Mouse (Mus musculus): ENCODE results near the gene Ppp1r3e. TPM values are rescaled to one million over a fixed set of nuclear protein-coding genes. Genes with fewer than 3 reads are reported as not detected.
A peak's percentile ranks its signal among the peaks of the same experiment; 100 is the strongest.

Ppp1r3e gene
- polyA plus RNA-seq (2016; fragmentation: Nextera tagmentation; extraction: Ambion mirVana): 0.96 and 1.0 TPM in 2 replicates

- no peaks in the 10 kb centered on the region for H3K9me3 ChIP-seq
- H3K36me3 ChIP-seq (replicated peaks): no peaks in the 10 kb centered on the region
- DNase-seq (ENCODE audit: extremely low spot score, low spot score): peak; percentile 70
- peaks cover 28% of the 10 kb centered on the region for H3K4me1 ChIP-seq
- peak within 1 kb of the TSS; percentile 92 for H3K27ac ChIP-seq
- under 1% methylated on average over 61 of the region's 61 CpGs for WGBS
- H3K4me3 ChIP-seq: peak within 1 kb of the TSS; percentile 82
- peaks cover 30% of the 10 kb centered on the region for H3K27me3 ChIP-seq (ENCODE audit: poor library complexity, severe bottlenecking)
Observed at GRCm38 (mm10) chr14:54877048-54877715, at the start of gene Ppp1r3e. TSS of gene Ppp1r3e (minus strand) at chr14:54877550.

GRCm38 (mm10) chr14:54926401-54927158 lies 49.2 kb upstream of the Ppp1r3e start:
- peak; percentile 87 for DNase-seq (ENCODE audit: extremely low spot score, low spot score)
- Histone ChIP-seq H3K9me3 (peaks cover 11% of the 10 kb centered on the region), H3K4me1 (peaks cover 72% of the 10 kb centered on the region), H3K36me3 (replicated peaks) (peaks cover 23% of the 10 kb centered on the region), H3K4me3 (peak overlapping the region; percentile 69), H3K27me3 (ENCODE audit: poor library complexity, severe bottlenecking) (peaks cover 24% of the 10 kb centered on the region), H3K27ac (peak overlapping the region; percentile 100)
- WGBS: 0% methylated on average over 48 of the region's 58 CpGs

- peaks cover 62% of the 10 kb centered on the region for H3K4me1 ChIP-seq
- peak; percentile 76 for DNase-seq (ENCODE audit: extremely low spot score, low spot score)
- under 1% methylated on average over 57 of the region's 57 CpGs for WGBS
Observed at GRCm38 (mm10) chr14:54925349-54926342, 48.3 kb upstream of the Ppp1r3e start, which contains the start of gene Efs. TSS of gene Efs (minus strand) at chr14:54926126.

GRCm38 (mm10) chr14:54924641-54925348 lies 47.4 kb upstream of the Ppp1r3e start:
- H3K27me3 ChIP-seq (ENCODE audit: poor library complexity, severe bottlenecking): peaks cover 24% of the 10 kb centered on the region
- WGBS: 5% methylated on average over 7 of the region's 7 CpGs
- H3K36me3 ChIP-seq (replicated peaks): peaks cover 41% of the 10 kb centered on the region
- DNase-seq (ENCODE audit: extremely low spot score, low spot score): peak; percentile 70
- peak overlapping the region; percentile 69 for H3K4me3 ChIP-seq
- peaks cover 24% of the 10 kb centered on the region for H3K9me3 ChIP-seq
- peaks cover 55% of the 10 kb centered on the region for H3K4me1 ChIP-seq
- H3K27ac ChIP-seq: peak overlapping the region; percentile 100

More at GRCm38 (mm10) chr14:54925349-54926342, 48.3 kb upstream of the Ppp1r3e start, which contains the start of gene Efs:
- H3K27me3 ChIP-seq (ENCODE audit: poor library complexity, severe bottlenecking): peaks cover 24% of the 10 kb centered on the region
- peak within 1 kb of the TSS; percentile 100 for H3K27ac ChIP-seq
- H3K36me3 ChIP-seq (replicated peaks): peaks cover 32% of the 10 kb centered on the region
- H3K9me3 ChIP-seq: peaks cover 20% of the 10 kb centered on the region
- peak within 1 kb of the TSS; percentile 69 for H3K4me3 ChIP-seq

- no peak for DNase-seq (ENCODE audit: extremely low spot score, low spot score)
- H3K4me1 ChIP-seq: peaks cover 22% of the 10 kb centered on the region
- H3K27me3 ChIP-seq (ENCODE audit: poor library complexity, severe bottlenecking): no peaks in the 10 kb centered on the region
- H3K4me3 ChIP-seq: no peak overlapping the region
- WGBS: 96% methylated on average over 16 of the region's 16 CpGs
- peaks cover 24% of the 10 kb centered on the region for H3K9me3 ChIP-seq
- H3K27ac ChIP-seq: no peak overlapping the region
- peaks cover 87% of the 10 kb centered on the region for H3K36me3 ChIP-seq (replicated peaks)
Observed at GRCm38 (mm10) chr14:54920076-54920685, 42.8 kb upstream of the Ppp1r3e start.

- Histone ChIP-seq H3K4me1 (peaks cover 30% of the 10 kb centered on the region), H3K36me3 (replicated peaks) (peaks cover 69% of the 10 kb centered on the region), H3K27ac (peak overlapping the region; percentile 94), H3K9me3 (no peaks in the 10 kb centered on the region), H3K4me3 (peak overlapping the region; percentile 94), H3K27me3 (ENCODE audit: poor library complexity, severe bottlenecking) (no peaks in the 10 kb centered on the region; the same call in 1 of the 2 replicates)
- WGBS: 21% methylated on average over 10 of the region's 10 CpGs
- DNase-seq (ENCODE audit: extremely low spot score, low spot score): no peak
Observed at GRCm38 (mm10) chr14:54913343-54913742, 36.0 kb upstream of the Ppp1r3e start.

- Histone ChIP-seq H3K27ac (peak within 1 kb of the TSS; percentile 94), H3K36me3 (replicated peaks) (peaks cover 69% of the 10 kb centered on the region), H3K9me3 (no peaks in the 10 kb centered on the region), H3K27me3 (ENCODE audit: poor library complexity, severe bottlenecking) (no peaks in the 10 kb centered on the region; the same call in 1 of the 2 replicates), H3K4me3 (peak within 1 kb of the TSS; percentile 94), H3K4me1 (peaks cover 32% of the 10 kb centered on the region)
- DNase-seq (ENCODE audit: extremely low spot score, low spot score): peak; percentile 78
- WGBS: under 1% methylated on average over 28 of the region's 28 CpGs
Observed at GRCm38 (mm10) chr14:54912886-54913285, 35.5 kb upstream of the Ppp1r3e start, which contains the start of gene Slc22a17. TSS of gene Slc22a17 (minus strand) at chr14:54913132.

- 3% methylated on average over 66 of the region's 69 CpGs for WGBS
- Histone ChIP-seq H3K27me3 (ENCODE audit: poor library complexity, severe bottlenecking) (no peaks in the 10 kb centered on the region; the same call in 1 of the 2 replicates), H3K36me3 (replicated peaks) (peaks cover 69% of the 10 kb centered on the region), H3K4me3 (peak overlapping the region; percentile 94), H3K4me1 (peaks cover 38% of the 10 kb centered on the region), H3K9me3 (no peaks in the 10 kb centered on the region), H3K27ac (peak overlapping the region; percentile 94)
- DNase-seq (ENCODE audit: extremely low spot score, low spot score): no peak
Observed at GRCm38 (mm10) chr14:54912109-54912850, 34.9 kb upstream of the Ppp1r3e start.

- Histone ChIP-seq H3K36me3 (replicated peaks) (peaks cover 78% of the 10 kb centered on the region), H3K4me1 (peaks cover 43% of the 10 kb centered on the region), H3K9me3 (no peaks in the 10 kb centered on the region), H3K27me3 (ENCODE audit: poor library complexity, severe bottlenecking) (no peaks in the 10 kb centered on the region; the same call in 1 of the 2 replicates), H3K27ac (no peak overlapping the region), H3K4me3 (no peak overlapping the region)
- 88% methylated on average over 7 of the region's 7 CpGs for WGBS
- DNase-seq (ENCODE audit: extremely low spot score, low spot score): no peak
Observed at GRCm38 (mm10) chr14:54908682-54909081, 31.3 kb upstream of the Ppp1r3e start.

GRCm38 (mm10) chr14:54903641-54904040 lies 26.3 kb upstream of the Ppp1r3e start:
- Histone ChIP-seq H3K9me3 (no peaks in the 10 kb centered on the region), H3K27me3 (ENCODE audit: poor library complexity, severe bottlenecking) (no peaks in the 10 kb centered on the region), H3K4me1 (peaks cover 14% of the 10 kb centered on the region), H3K36me3 (replicated peaks) (peaks cover 61% of the 10 kb centered on the region), H3K27ac (no peak overlapping the region), H3K4me3 (no peak overlapping the region)
- DNase-seq (ENCODE audit: extremely low spot score, low spot score): no peak
- whole genome bisulfite sequencing: 91% methylated on average over 4 of the region's 4 CpGs

- Histone ChIP-seq H3K4me1 (peaks cover 14% of the 10 kb centered on the region), H3K27ac (no peak overlapping the region), H3K4me3 (no peak overlapping the region), H3K36me3 (replicated peaks) (peaks cover 62% of the 10 kb centered on the region), H3K9me3 (no peaks in the 10 kb centered on the region), H3K27me3 (ENCODE audit: poor library complexity, severe bottlenecking) (no peaks in the 10 kb centered on the region)
- WGBS: 1% methylated on average over 3 of the region's 3 CpGs
- DNase-seq (ENCODE audit: extremely low spot score, low spot score): peak; percentile 71
Observed at GRCm38 (mm10) chr14:54900383-54900782, 23.0 kb upstream of the Ppp1r3e start.
